Mouse (Mus musculus) gonadal fat pad, adult 2 months (tissue): ENCODE data around the gene Mdm2. TPM values are rescaled to one million over a fixed set of nuclear protein-coding genes. Genes with fewer than 3 reads are reported as not detected.
"Not testable (repeated sequence)": the region's sequence is repeated elsewhere in the genome, so short reads cannot be mapped to it uniquely, and the experiment has no call there.

Experiments
- DNase-seq: peaks from one replicate; pipeline ENCODE4 v3.0.0-alpha.2; 2012; ENCODE audit warnings: low read depth
- polyA plus RNA-seq: library from polyadenylated mRNA; depleted of rRNA; stranded (reverse); fragments of >200 nt; gene quantifications from 2 replicates; pipeline ENCODE4 v1.2.3, GENCODE M21; 2012

The Mdm2 gene
- polyA plus RNA-seq, 1 experiment, result 23.3 TPM

- DNase-seq, result no peak
Observed at GRCm38 (mm10) chr10:117749050-117749686, 38.6 kb upstream of the Mdm2 start.

GRCm38 (mm10) chr10:117748276-117749049, 37.9 kb upstream of the Mdm2 start:
- no peak for DNase-seq

- no peak for DNase-seq
Observed at GRCm38 (mm10) chr10:117747711-117748110, 37.2 kb upstream of the Mdm2 start.

- DNase-seq, result no peak
Observed at GRCm38 (mm10) chr10:117746297-117746883, 35.8 kb upstream of the Mdm2 start, which contains the start of gene Slc35e3. Gene Slc35e3 (minus strand): TSS chr10:117746365.

- DNase-seq, result not testable (repeated sequence)
Observed at GRCm38 (mm10) chr10:117745570-117746296, 35.2 kb upstream of the Mdm2 start.

GRCm38 (mm10) chr10:117743917-117744316, 33.4 kb upstream of the Mdm2 start:
- DNase-seq, result no peak

GRCm38 (mm10) chr10:117743182-117743581, 32.6 kb upstream of the Mdm2 start:
- DNase-seq, result no peak

- no peak for DNase-seq
Observed at GRCm38 (mm10) chr10:117742618-117743017, 32.1 kb upstream of the Mdm2 start.

GRCm38 (mm10) chr10:117741698-117742475, 31.3 kb upstream of the Mdm2 start:
- DNase-seq, result no peak

GRCm38 (mm10) chr10:117740921-117741320, 30.4 kb upstream of the Mdm2 start:
- DNase-seq, result no peak

GRCm38 (mm10) chr10:117740171-117740570, 29.6 kb upstream of the Mdm2 start:
- DNase-seq, result no peak

- DNase-seq, result no peak
Observed at GRCm38 (mm10) chr10:117739648-117739948, 29.0 kb upstream of the Mdm2 start.

GRCm38 (mm10) chr10:117738928-117739647, 28.5 kb upstream of the Mdm2 start:
- no peak for DNase-seq

GRCm38 (mm10) chr10:117738140-117738921, 27.8 kb upstream of the Mdm2 start:
- DNase-seq, result no peak

GRCm38 (mm10) chr10:117737498-117737897, 26.9 kb upstream of the Mdm2 start:
- not testable (repeated sequence) for DNase-seq

- DNase-seq, result no peak
Observed at GRCm38 (mm10) chr10:117737075-117737474, 26.5 kb upstream of the Mdm2 start.

- DNase-seq, result no peak
Observed at GRCm38 (mm10) chr10:117736573-117736972, 26.0 kb upstream of the Mdm2 start.

GRCm38 (mm10) chr10:117735396-117735795, 24.8 kb upstream of the Mdm2 start:
- not testable (repeated sequence) for DNase-seq

- DNase-seq, result not testable (repeated sequence)
Observed at GRCm38 (mm10) chr10:117734104-117734852, 23.7 kb upstream of the Mdm2 start.
